Mouse (Mus musculus): ENCODE measurements around the gene Ckap2l. TPM values are rescaled to one million over a fixed set of nuclear protein-coding genes. Genes with fewer than 3 reads are reported as not detected.

The Ckap2l gene
- total and polyA plus RNA-seq, 3 experiments, result 0.08 to 0.55 (median 0.29) TPM

DNA sequence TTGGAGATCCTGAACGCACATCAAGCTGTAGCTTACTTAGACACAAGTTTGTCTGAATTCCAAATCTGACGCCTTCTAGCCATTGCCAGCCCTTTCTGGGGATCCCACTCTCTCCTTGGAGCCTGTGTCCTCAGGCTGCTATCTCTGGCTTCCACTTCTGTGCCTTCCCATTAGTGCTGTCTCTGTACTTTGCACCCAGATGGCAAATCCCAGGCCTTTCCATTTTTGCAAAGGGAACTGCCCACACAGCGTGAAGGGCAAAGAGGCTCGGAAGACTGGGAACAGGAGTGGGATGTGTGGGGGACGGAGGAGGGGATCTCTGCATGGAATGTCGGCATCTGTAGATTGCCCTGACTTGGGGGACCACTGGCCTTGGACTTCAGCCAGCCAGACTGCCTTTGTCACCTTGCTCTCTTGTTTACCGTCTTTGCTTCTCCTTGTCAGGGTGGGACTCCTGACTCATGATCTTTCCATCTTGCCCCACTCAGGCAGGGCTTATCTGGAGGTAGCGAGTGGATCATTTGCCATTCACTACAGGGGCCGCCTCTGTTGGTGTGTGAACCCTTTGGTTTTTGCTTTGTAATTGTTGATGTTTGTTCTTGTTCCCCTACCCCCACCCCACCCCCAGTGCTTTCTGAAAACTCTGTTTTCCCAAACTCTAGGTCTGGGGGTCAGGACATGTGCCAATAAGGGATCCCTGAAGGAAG is 56.1 kb downstream of the Ckap2l start:
- H3K79me2 ChIP-seq (replicated peaks; ENCODE audit: control insufficient read depth, insufficient read depth, low read length), result no peaks in the 10 kb centered on the region
- 76% methylated on average over 9 of the region's 9 CpGs for WGBS
- DNase-seq, result no peak
- no peaks in the 10 kb centered on the region for H3K4me1 ChIP-seq (ENCODE audit: control insufficient read depth, insufficient read depth, low read length)
- intact Hi-C loops (cut with DNase I), result no loop called here
- no peaks in the 10 kb centered on the region for H3K36me3 ChIP-seq (ENCODE audit: control insufficient read depth, insufficient read depth, low read length)
- no peak overlapping the region for H3K27ac ChIP-seq
- no peak overlapping the region for H3K9ac ChIP-seq (ENCODE audit: low read depth, low read length)
- H3K27me3 ChIP-seq (ENCODE audit: control insufficient read depth, insufficient read depth, low read length), result no peaks in the 10 kb centered on the region
- TF ChIP-seq CTCF (IDR thresholded peaks at IDR 0.05), result no peak
- no peak for TF ChIP-seq EP300 (IDR thresholded peaks at IDR 0.05; ENCODE audit: insufficient read depth, low read depth, low read length)
- no peak overlapping the region for H3K4me3 ChIP-seq

DNA sequence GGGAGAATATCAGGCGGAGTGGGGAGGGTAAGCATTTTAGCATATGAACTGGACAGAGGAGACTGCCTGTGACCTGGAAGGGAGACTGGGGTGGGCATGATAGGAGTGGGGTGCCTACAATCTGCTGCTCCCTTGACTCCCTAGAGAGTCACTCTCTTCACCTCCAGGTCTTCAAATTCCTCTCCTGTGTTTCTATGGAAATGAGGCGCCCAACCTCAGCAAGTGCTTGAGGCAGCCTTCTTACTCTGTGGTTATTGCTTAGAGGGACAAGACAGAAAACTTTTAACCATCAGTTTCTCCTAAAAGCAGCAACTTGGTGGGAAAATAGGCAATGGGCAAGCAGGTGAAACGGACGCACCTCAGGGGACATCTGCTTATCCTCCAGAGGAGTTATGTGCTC is 60.5 kb downstream of the Ckap2l start:
- intact Hi-C loops (cut with DNase I), result no loop called here
- WGBS, result 93% methylated on average over 4 of the region's 4 CpGs
- TF ChIP-seq POLR2A (IDR thresholded peaks at IDR 0.05; ENCODE audit: insufficient read depth, low read depth, low read length), result no peak
- no peak for TF ChIP-seq EP300 (IDR thresholded peaks at IDR 0.05; ENCODE audit: insufficient read depth, low read depth, low read length)
- TF ChIP-seq CTCF (IDR thresholded peaks at IDR 0.05), result no peak

DNA sequence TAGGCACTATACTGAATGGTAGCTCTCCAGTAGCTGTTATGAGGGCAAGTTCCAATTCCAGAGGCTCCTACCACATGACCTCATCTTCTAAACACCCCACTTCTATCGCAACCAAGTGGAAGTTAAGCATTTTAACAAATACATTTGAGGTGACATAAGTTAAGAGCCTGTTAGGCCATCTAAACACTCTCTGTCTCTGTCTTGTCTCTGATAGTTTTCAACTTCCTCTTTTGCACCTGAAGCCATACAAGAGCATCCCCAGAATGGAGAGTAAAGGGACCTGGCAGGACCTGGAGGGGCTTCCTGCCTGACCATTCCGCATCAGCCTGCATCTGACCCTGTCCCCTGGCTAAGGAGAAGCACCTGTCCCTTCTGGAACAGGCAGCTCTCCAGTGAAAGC is 62.3 kb downstream of the Ckap2l start:
- DNase-seq, result no peak
- TF ChIP-seq CTCF (IDR thresholded peaks at IDR 0.05), result no peak
- no peak overlapping the region for H3K9ac ChIP-seq (ENCODE audit: low read depth, low read length)
- no peaks in the 10 kb centered on the region for H3K27me3 ChIP-seq (ENCODE audit: control insufficient read depth, insufficient read depth, low read length)
- 68% methylated on average over 2 of the region's 2 CpGs for WGBS
- H3K4me1 ChIP-seq (ENCODE audit: control insufficient read depth, insufficient read depth, low read length), result no peaks in the 10 kb centered on the region
- no peaks in the 10 kb centered on the region for H3K36me3 ChIP-seq (ENCODE audit: control insufficient read depth, insufficient read depth, low read length)
- no peak overlapping the region for H3K4me3 ChIP-seq
- H3K27ac ChIP-seq, result no peak overlapping the region
- intact Hi-C loops (cut with DNase I), result no loop called here
- no peaks in the 10 kb centered on the region for H3K79me2 ChIP-seq (replicated peaks; ENCODE audit: control insufficient read depth, insufficient read depth, low read length)

More for the DNA sequence above, 60.5 kb downstream of the Ckap2l start:
- no peak for DNase-seq
- no peak overlapping the region for H3K4me3 ChIP-seq
- H3K4me1 ChIP-seq (ENCODE audit: control insufficient read depth, insufficient read depth, low read length), result no peaks in the 10 kb centered on the region
- no peak overlapping the region for H3K27ac ChIP-seq
- no peaks in the 10 kb centered on the region for H3K79me2 ChIP-seq (replicated peaks; ENCODE audit: control insufficient read depth, insufficient read depth, low read length)
- H3K9ac ChIP-seq (ENCODE audit: low read depth, low read length), result no peak overlapping the region
- no peaks in the 10 kb centered on the region for H3K36me3 ChIP-seq (ENCODE audit: control insufficient read depth, insufficient read depth, low read length)
- no peaks in the 10 kb centered on the region for H3K27me3 ChIP-seq (ENCODE audit: control insufficient read depth, insufficient read depth, low read length)

DNA sequence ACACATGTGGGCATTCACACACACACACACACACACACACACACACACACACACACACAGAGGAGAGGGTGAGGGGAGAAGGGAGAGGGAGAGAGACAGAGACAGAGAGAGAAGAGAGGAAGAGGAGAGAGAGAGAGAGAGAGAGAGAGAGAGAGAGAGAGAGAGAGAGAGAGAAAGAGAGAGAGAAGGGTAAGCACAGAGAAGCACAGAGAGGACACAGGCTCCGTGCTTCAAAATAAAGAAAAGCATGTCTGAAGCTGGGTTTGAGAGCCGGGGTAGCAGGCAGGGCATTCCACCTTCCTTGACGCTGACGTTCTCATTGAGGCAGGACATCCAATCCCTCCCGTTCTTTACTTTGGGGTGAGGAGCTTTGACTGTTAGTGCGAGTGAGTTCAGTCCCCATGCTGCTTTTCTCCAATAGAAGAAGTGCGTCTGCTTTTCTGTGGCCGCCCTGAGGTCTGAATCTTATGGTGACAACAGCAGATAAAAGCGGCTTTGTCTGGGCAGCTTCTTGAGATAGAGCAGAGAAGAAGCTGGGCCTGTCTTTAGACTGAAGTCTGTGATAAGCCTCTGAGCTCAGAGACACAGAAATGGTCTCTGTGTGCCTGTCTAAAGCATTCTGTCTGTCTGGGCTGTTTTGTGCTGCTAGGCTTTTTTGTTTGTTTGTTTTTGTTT is 63.1 kb downstream of the Ckap2l start:
- Histone ChIP-seq H3K27ac (no peak overlapping the region), H3K79me2 (replicated peaks; ENCODE audit: control insufficient read depth, insufficient read depth, low read length) (no peaks in the 10 kb centered on the region), H3K9ac (ENCODE audit: low read depth, low read length) (no peak overlapping the region), H3K4me1 (ENCODE audit: control insufficient read depth, insufficient read depth, low read length) (no peaks in the 10 kb centered on the region), H3K27me3 (ENCODE audit: control insufficient read depth, insufficient read depth, low read length) (no peaks in the 10 kb centered on the region), H3K4me3 (no peak overlapping the region), H3K36me3 (ENCODE audit: control insufficient read depth, insufficient read depth, low read length) (no peaks in the 10 kb centered on the region)
- intact Hi-C loops (cut with DNase I), result no loop called here
- 44% methylated on average over 9 of the region's 9 CpGs for WGBS
- no peak for TF ChIP-seq CTCF (IDR thresholded peaks at IDR 0.05)
- TF ChIP-seq POLR2A (IDR thresholded peaks at IDR 0.05; ENCODE audit: insufficient read depth, low read depth, low read length), result no peak
- no peak for TF ChIP-seq EP300 (IDR thresholded peaks at IDR 0.05; ENCODE audit: insufficient read depth, low read depth, low read length)
- DNase-seq, result no peak

DNA sequence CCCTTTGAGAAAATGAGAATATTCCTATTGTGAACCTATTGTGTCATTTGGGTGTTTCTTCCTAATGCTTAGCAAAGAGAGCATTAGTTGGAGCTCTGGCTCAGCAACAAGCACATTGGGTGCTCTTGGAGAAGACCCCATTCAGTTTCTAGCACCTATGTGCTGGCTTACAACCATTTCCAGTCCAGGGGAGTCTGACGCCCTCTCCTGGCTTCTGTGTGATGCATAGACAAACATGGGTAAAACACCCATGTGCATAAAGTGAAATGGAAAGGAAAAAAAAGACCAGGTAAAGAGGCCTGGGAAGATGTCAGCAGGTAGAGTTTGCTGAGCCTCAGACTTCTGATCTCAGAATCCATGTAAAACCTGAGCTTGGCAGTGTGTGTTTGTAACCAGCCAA is 63.8 kb downstream of the Ckap2l start:
- no peaks in the 10 kb centered on the region for H3K27me3 ChIP-seq (ENCODE audit: control insufficient read depth, insufficient read depth, low read length)
- DNase-seq, result no peak
- intact Hi-C loops (cut with DNase I), result no loop called here
- no peak for TF ChIP-seq POLR2A (IDR thresholded peaks at IDR 0.05; ENCODE audit: insufficient read depth, low read depth, low read length)
- TF ChIP-seq EP300 (IDR thresholded peaks at IDR 0.05; ENCODE audit: insufficient read depth, low read depth, low read length), result no peak
- TF ChIP-seq CTCF (IDR thresholded peaks at IDR 0.05), result no peak
- H3K79me2 ChIP-seq (replicated peaks; ENCODE audit: control insufficient read depth, insufficient read depth, low read length), result no peaks in the 10 kb centered on the region
- 94% methylated on average over 1 of the region's 1 CpGs for WGBS
- no peak overlapping the region for H3K9ac ChIP-seq (ENCODE audit: low read depth, low read length)
- H3K27ac ChIP-seq, result no peak overlapping the region
- H3K36me3 ChIP-seq (ENCODE audit: control insufficient read depth, insufficient read depth, low read length), result no peaks in the 10 kb centered on the region
- no peaks in the 10 kb centered on the region for H3K4me1 ChIP-seq (ENCODE audit: control insufficient read depth, insufficient read depth, low read length)
- no peak overlapping the region for H3K4me3 ChIP-seq

DNA sequence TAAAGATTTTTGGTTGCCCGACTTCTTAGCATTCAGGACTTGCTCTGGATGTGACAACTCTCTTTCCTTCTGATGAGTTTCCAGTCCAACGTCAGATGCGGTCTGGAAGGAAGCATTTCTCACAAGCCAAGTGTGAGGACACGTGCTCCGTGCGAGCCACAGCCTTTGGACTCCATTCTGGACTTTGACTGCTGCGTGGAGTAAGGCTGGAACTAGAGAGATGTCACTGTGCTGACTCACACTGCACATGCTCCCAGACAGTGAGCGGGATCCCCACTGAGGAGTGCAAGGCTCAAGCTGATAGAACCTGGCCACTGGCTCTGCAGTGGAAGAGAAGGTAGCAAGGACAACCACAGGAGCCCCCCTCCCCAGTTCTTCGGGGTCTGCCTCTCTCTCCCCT is 64.5 kb downstream of the Ckap2l start:
- Histone ChIP-seq H3K9ac (ENCODE audit: low read depth, low read length) (no peak overlapping the region), H3K4me1 (ENCODE audit: control insufficient read depth, insufficient read depth, low read length) (no peaks in the 10 kb centered on the region), H3K27me3 (ENCODE audit: control insufficient read depth, insufficient read depth, low read length) (no peaks in the 10 kb centered on the region), H3K27ac (no peak overlapping the region), H3K4me3 (no peak overlapping the region), H3K79me2 (replicated peaks; ENCODE audit: control insufficient read depth, insufficient read depth, low read length) (no peaks in the 10 kb centered on the region), H3K36me3 (ENCODE audit: control insufficient read depth, insufficient read depth, low read length) (no peaks in the 10 kb centered on the region)
- intact Hi-C loops (cut with DNase I), result no loop called here
- 68% methylated on average over 9 of the region's 9 CpGs for WGBS
- DNase-seq, result no peak
- TF ChIP-seq POLR2A (IDR thresholded peaks at IDR 0.05; ENCODE audit: insufficient read depth, low read depth, low read length), result no peak
- TF ChIP-seq EP300 (IDR thresholded peaks at IDR 0.05; ENCODE audit: insufficient read depth, low read depth, low read length), result no peak
- no peak for TF ChIP-seq CTCF (IDR thresholded peaks at IDR 0.05)

Data from heart, adult 2 months (tissue).